Mouse (Mus musculus): Measurements from ENCODE around the gene Psma5. TPM values are rescaled to one million over a fixed set of nuclear protein-coding genes. Genes with fewer than 3 reads are reported as not detected.

The Psma5 gene
- polyA plus RNA-seq, 1 experiment from 2014 or later = 143 TPM

GRCm38 (mm10) chr3:108300455-108301030 lies 43.8 kb downstream of the Psma5 start:
- H3K27me3 ChIP-seq (ENCODE audit: insufficient read depth, low read length) = no peaks in the 10 kb centered on the region
- ATAC-seq = no peak
- H3K4me1 ChIP-seq (ENCODE audit: insufficient read depth) = peaks cover 44% of the 10 kb centered on the region
- peak overlapping the region; percentile 55; the same call in 1 of the 2 replicates for H3K27ac ChIP-seq (ENCODE audit: low read depth)
- 71% methylated on average over 6 of the region's 6 CpGs for WGBS (ENCODE audit: insufficient replicate concordance)
- no peak for TF ChIP-seq EP300 (IDR thresholded peaks at IDR 0.05; ENCODE audit: low read depth)
- H3K4me2 ChIP-seq (ENCODE audit: low read depth, low read length) = peak overlapping the region; percentile 40; the same call in 1 of the 2 replicates
- DNase-seq = no peak
- no peak overlapping the region for H3K4me3 ChIP-seq (ENCODE audit: low read depth, low read length)
- H3K36me3 ChIP-seq (replicated peaks; ENCODE audit: insufficient read depth, low read length) = 0 out of 2 replicates have a peak, but pooled peaks cover 3% of the 10 kb centered on the region
- H3K9me3 ChIP-seq (ENCODE audit: low read length) = no peaks in the 10 kb centered on the region
- H3K9ac ChIP-seq (replicated peaks) = no peak overlapping the region

- H3K9ac ChIP-seq (replicated peaks) = no peak overlapping the region
- no peak overlapping the region for H3K27ac ChIP-seq (ENCODE audit: low read depth)
- 0 out of 2 replicates have a peak, but pooled peaks cover 3% of the 10 kb centered on the region for H3K36me3 ChIP-seq (replicated peaks; ENCODE audit: insufficient read depth, low read length)
- no peak for TF ChIP-seq CTCF (IDR thresholded peaks at IDR 0.05; ENCODE audit: low read depth)
- TF ChIP-seq EP300 (IDR thresholded peaks at IDR 0.05; ENCODE audit: low read depth) = no peak
- DNase-seq = no peak
- H3K27me3 ChIP-seq (ENCODE audit: insufficient read depth, low read length) = no peaks in the 10 kb centered on the region
- H3K9me3 ChIP-seq (ENCODE audit: low read length) = no peaks in the 10 kb centered on the region
- no peak overlapping the region for H3K4me3 ChIP-seq (ENCODE audit: low read depth, low read length)
- H3K4me1 ChIP-seq (ENCODE audit: insufficient read depth) = peaks cover 22% of the 10 kb centered on the region
- no peak overlapping the region for H3K4me2 ChIP-seq (ENCODE audit: low read depth, low read length)
- no peak for ATAC-seq
- 91% methylated on average over 8 of the region's 8 CpGs for WGBS (ENCODE audit: insufficient replicate concordance)
These were observed 47.0 kb downstream of the Psma5 start for GRCm38 (mm10) chr3:108303683-108304082.

DNA sequence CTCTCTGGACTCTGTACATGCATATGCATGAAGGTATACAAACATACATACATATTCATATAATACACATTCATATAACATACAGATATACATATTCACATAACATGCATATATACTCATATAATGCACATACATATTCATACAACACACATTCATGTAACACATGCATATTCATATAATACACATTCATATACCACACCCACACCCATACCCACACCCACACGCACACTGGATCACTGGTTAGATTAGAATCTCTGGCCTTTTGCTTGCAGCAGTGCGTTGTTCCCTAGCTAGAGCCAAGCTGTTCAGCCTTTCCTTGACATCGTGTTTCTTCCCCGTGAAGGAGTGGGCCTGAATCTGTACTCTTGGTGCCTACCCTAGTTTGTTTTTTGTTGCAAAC lies 48.0 kb downstream of the Psma5 start:
- ATAC-seq = no peak
- TF ChIP-seq CTCF (IDR thresholded peaks at IDR 0.05; ENCODE audit: low read depth) (no peak), EP300 (IDR thresholded peaks at IDR 0.05; ENCODE audit: low read depth) (no peak)
- H3K9ac ChIP-seq (replicated peaks) = no peak overlapping the region

GRCm38 (mm10) chr3:108306387-108306786 lies 49.7 kb downstream of the Psma5 start:
- DNase-seq (no peak), ATAC-seq (no peak)
- Histone ChIP-seq H3K4me1 (ENCODE audit: insufficient read depth) (peaks cover 17% of the 10 kb centered on the region), H3K27ac (ENCODE audit: low read depth) (0 out of 2 replicates have a peak overlapping the region, but pooled peaks have one; percentile 11), H3K4me2 (ENCODE audit: low read depth, low read length) (no peak overlapping the region), H3K9ac (replicated peaks) (no peak overlapping the region; the same call in 1 of the 2 replicates), H3K4me3 (ENCODE audit: low read depth, low read length) (no peak overlapping the region), H3K36me3 (replicated peaks; ENCODE audit: insufficient read depth, low read length) (peaks cover 9% of the 10 kb centered on the region; the same call in 1 of the 2 replicates), H3K9me3 (ENCODE audit: low read length) (no peaks in the 10 kb centered on the region), H3K27me3 (ENCODE audit: insufficient read depth, low read length) (no peaks in the 10 kb centered on the region)
- no peak for TF ChIP-seq CTCF (IDR thresholded peaks at IDR 0.05; ENCODE audit: low read depth)
- TF ChIP-seq EP300 (IDR thresholded peaks at IDR 0.05; ENCODE audit: low read depth) = no peak
- 71% methylated on average over 3 of the region's 3 CpGs for WGBS (ENCODE audit: insufficient replicate concordance)

More for the DNA sequence above, 48.0 kb downstream of the Psma5 start:
- no peaks in the 10 kb centered on the region for H3K9me3 ChIP-seq (ENCODE audit: low read length)
- 75% methylated on average over 4 of the region's 4 CpGs for WGBS (ENCODE audit: insufficient replicate concordance)
- no peak overlapping the region for H3K4me2 ChIP-seq (ENCODE audit: low read depth, low read length)
- no peak overlapping the region for H3K27ac ChIP-seq (ENCODE audit: low read depth)
- peaks cover 21% of the 10 kb centered on the region for H3K4me1 ChIP-seq (ENCODE audit: insufficient read depth)
- no peak overlapping the region for H3K4me3 ChIP-seq (ENCODE audit: low read depth, low read length)
- DNase-seq = no peak
- peaks cover 9% of the 10 kb centered on the region; the same call in 1 of the 2 replicates for H3K36me3 ChIP-seq (replicated peaks; ENCODE audit: insufficient read depth, low read length)
- no peaks in the 10 kb centered on the region for H3K27me3 ChIP-seq (ENCODE audit: insufficient read depth, low read length)

DNA sequence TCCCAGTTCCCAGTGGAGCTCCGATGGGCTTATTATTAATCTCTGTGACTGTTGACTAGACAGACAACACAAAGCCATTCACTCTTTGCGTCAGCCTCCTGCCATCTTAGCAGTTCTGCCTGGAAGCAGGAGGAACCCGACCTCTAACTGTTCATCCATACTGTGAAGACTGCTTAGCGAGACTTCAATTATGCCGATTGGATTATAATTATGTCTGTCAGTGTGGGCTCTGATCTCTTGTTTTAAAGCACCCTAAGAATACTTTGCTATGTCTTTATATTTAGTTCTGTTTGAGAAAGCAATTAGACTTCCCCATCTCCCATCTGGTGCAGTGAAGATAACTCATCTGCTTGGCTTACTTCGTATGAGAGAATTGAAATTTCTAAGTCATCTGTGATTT lies 50.8 kb downstream of the Psma5 start:
- DNase-seq (no peak), ATAC-seq (no peak)
- Histone ChIP-seq H3K4me3 (ENCODE audit: low read depth, low read length) (no peak overlapping the region), H3K27ac (ENCODE audit: low read depth) (no peak overlapping the region), H3K9ac (replicated peaks) (no peak overlapping the region), H3K9me3 (ENCODE audit: low read length) (no peaks in the 10 kb centered on the region), H3K27me3 (ENCODE audit: insufficient read depth, low read length) (no peaks in the 10 kb centered on the region), H3K36me3 (replicated peaks; ENCODE audit: insufficient read depth, low read length) (peaks cover 9% of the 10 kb centered on the region; the same call in 1 of the 2 replicates), H3K4me1 (ENCODE audit: insufficient read depth) (peaks cover 12% of the 10 kb centered on the region), H3K4me2 (ENCODE audit: low read depth, low read length) (no peak overlapping the region)
- TF ChIP-seq EP300 (IDR thresholded peaks at IDR 0.05; ENCODE audit: low read depth) = no peak
- TF ChIP-seq CTCF (IDR thresholded peaks at IDR 0.05; ENCODE audit: low read depth) = no peak
- 86% methylated on average over 6 of the region's 6 CpGs for WGBS (ENCODE audit: insufficient replicate concordance)

DNA sequence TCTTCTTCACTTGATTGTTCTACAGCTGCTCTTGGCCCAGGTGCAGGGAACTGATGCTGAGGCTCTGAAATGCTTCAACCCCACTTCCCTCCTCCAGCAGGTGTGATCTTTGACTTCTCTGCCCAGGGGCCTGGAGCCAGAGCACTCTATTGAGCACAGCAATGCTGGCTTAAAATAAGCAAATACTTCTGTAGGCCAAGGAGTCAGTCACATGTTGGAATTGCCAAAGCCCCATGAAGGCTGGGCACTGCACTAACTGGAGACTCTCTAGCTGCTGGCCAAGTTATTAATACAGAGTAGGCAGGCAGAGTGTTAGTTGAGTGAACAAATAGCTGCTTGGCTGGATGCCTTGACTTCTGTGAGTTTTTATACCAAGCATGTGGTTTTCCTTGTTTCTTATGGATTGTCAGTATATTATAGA lies 54.2 kb downstream of the Psma5 start:
- Histone ChIP-seq H3K9me3 (ENCODE audit: low read length) (no peaks in the 10 kb centered on the region), H3K4me1 (ENCODE audit: insufficient read depth) (peaks cover 7% of the 10 kb centered on the region), H3K36me3 (replicated peaks; ENCODE audit: insufficient read depth, low read length) (peaks cover 8% of the 10 kb centered on the region; the same call in 1 of the 2 replicates), H3K4me2 (ENCODE audit: low read depth, low read length) (no peak overlapping the region), H3K4me3 (ENCODE audit: low read depth, low read length) (no peak overlapping the region), H3K27ac (ENCODE audit: low read depth) (no peak overlapping the region), H3K9ac (replicated peaks) (no peak overlapping the region), H3K27me3 (ENCODE audit: insufficient read depth, low read length) (no peaks in the 10 kb centered on the region)
- TF ChIP-seq CTCF (IDR thresholded peaks at IDR 0.05; ENCODE audit: low read depth) (no peak), EP300 (IDR thresholded peaks at IDR 0.05; ENCODE audit: low read depth) (no peak)
- DNase-seq (no peak), ATAC-seq (no peak)

Measured in liver, postnatal 0 days (tissue).